Mouse (Mus musculus) midbrain, embryonic 10.5 days (tissue): ENCODE results near the gene Gm12394. TPM values are rescaled to one million over a fixed set of nuclear protein-coding genes. Genes with fewer than 3 reads are reported as not detected.
A peak's percentile ranks its signal among the peaks of the same experiment; 100 is the strongest.
"Not testable (repeated sequence)": the region's sequence is repeated elsewhere in the genome, so short reads cannot be mapped to it uniquely, and the experiment has no call there.

ENCODE experiments used
- DNase-seq: peaks from one replicate; pipeline ENCODE4 v3.0.0-alpha.2; 2017; ENCODE audit warnings: low spot score
- H3K27ac ChIP-seq: fragments of 300-500 bp; sonication (generic); replicated peaks from 2 replicates; pipeline ENCODE4 v1.5.1; 2016; ENCODE audit warnings: mild to moderate bottlenecking
- H3K27me3 ChIP-seq: fragments of 300-500 bp; sonication (generic); 2 replicates; pipeline ENCODE4 v1.6.1; 2016; ENCODE audit warnings: low read depth, mild to moderate bottlenecking; ENCODE audit not compliant: poor library complexity, severe bottlenecking
- H3K36me3 ChIP-seq: fragments of 300-500 bp; sonication (generic); 2 replicates; pipeline ENCODE4 v1.6.1; 2016; ENCODE audit warnings: mild to moderate bottlenecking, moderate library complexity
- H3K4me1 ChIP-seq: fragments of 300-500 bp; sonication (generic); 2 replicates; pipeline ENCODE4 v1.6.1; 2016
- H3K4me3 ChIP-seq: fragments of 300-500 bp; sonication (generic); 2 replicates; pipeline ENCODE4 v1.5.1; 2016; ENCODE audit warnings: mild to moderate bottlenecking, moderate library complexity
- H3K9me3 ChIP-seq: fragments of 300-500 bp; sonication (generic); replicated peaks from 2 replicates; pipeline ENCODE4 v1.6.1; 2016; ENCODE audit warnings: mild to moderate bottlenecking
- WGBS: fragments of 180-500 bp; shearing (Covaris S2); methylation state at CpG from one replicate; pipeline ENCODE4 v1.1.7; 2016; 5-methylcytosine and 5-hydroxymethylcytosine counted together
- polyA plus RNA-seq: library from polyadenylated mRNA; unstranded; fragments of >200 nt; fragmentation: Nextera tagmentation; extraction: Ambion mirVana; gene quantifications from 2 replicates; pipeline ENCODE4 v1.2.1, GENCODE M21; 2016

Gm12394 gene
- 0.38 and 0.73 TPM in 2 replicates for polyA plus RNA-seq

DNA sequence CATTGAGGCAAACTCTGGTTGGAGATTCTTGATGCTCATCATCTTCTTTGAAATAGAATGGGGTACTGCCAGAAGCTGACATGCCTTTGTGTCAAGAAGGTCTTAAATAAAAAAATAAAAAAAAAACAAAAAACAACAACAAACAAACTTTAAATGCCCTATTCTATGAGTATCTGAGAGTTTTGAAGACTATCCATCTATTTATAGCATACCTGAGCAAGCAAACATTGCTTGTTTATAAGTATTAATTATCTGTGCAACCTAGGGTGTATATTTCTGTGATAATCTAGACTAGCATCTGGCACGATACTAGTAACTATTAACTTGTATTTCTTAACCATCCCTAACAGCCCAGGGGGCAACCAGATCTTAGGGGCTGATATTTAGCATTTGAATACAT, at the start of gene Gm12394:
Gene Gm12394 (minus strand): TSS at position 101 of the 400 bp plus-strand sequence.
- H3K36me3 ChIP-seq, H3K4me1 ChIP-seq, H3K4me3 ChIP-seq, H3K27me3 ChIP-seq, H3K9me3 ChIP-seq, H3K27ac ChIP-seq, DNase-seq: not testable (repeated sequence)
- WGBS, result 82% methylated on average over 1 of the region's 1 CpGs

DNA sequence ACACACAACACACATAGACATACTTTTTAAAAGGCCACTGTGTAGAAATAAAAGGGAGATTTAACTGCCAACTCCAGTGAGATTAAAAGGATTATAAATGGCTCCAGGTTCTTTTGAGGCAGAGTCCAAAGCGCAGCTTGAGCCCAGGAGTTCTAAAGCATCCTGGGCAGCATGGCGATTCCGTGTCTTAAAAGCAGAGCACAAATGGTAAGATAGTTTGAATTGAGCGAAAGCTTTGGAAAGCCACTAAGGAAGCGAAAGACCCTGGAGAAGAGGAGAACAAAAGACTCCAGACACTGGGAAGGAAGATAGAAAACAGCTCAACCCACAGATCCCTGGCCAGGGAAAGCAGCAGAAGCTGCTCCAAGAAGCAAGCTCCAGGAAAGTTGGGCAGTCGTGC, 48.4 kb upstream of the Gm12394 start:
- Histone ChIP-seq H3K4me1 (peaks cover 6% of the 10 kb centered on the region; the same call in 1 of the 2 replicates), H3K36me3 (no peaks in the 10 kb centered on the region), H3K27me3 (no peaks in the 10 kb centered on the region), H3K4me3 (no peak overlapping the region), H3K27ac (peak overlapping the region; percentile 55), H3K9me3 (no peaks in the 10 kb centered on the region)
- 57% methylated on average over 6 of the region's 6 CpGs for WGBS
- DNase-seq, result no peak

- no peak for DNase-seq
- H3K36me3 ChIP-seq, result no peaks in the 10 kb centered on the region
- 89% methylated on average over 3 of the region's 3 CpGs for WGBS
- no peak overlapping the region for H3K4me3 ChIP-seq
- no peaks in the 10 kb centered on the region for H3K9me3 ChIP-seq
- no peaks in the 10 kb centered on the region for H3K27me3 ChIP-seq
- H3K27ac ChIP-seq, result peak overlapping the region; percentile 55; the same call in 1 of the 2 replicates
- peaks cover 6% of the 10 kb centered on the region; the same call in 1 of the 2 replicates for H3K4me1 ChIP-seq
Measured at GRCm38 (mm10) chr4:42904523-42904922, 48.0 kb upstream of the Gm12394 start.

- no peak for DNase-seq
- Histone ChIP-seq H3K4me3 (no peak overlapping the region), H3K27me3 (no peaks in the 10 kb centered on the region), H3K4me1 (peaks cover 10% of the 10 kb centered on the region), H3K9me3 (no peaks in the 10 kb centered on the region), H3K27ac (no peak overlapping the region), H3K36me3 (no peaks in the 10 kb centered on the region)
- 79% methylated on average over 1 of the region's 1 CpGs for WGBS
Measured at GRCm38 (mm10) chr4:42903942-42904341, 47.4 kb upstream of the Gm12394 start.

GRCm38 (mm10) chr4:42902730-42903129, 46.2 kb upstream of the Gm12394 start:
- no peak for DNase-seq
- Histone ChIP-seq H3K4me3 (no peak overlapping the region), H3K36me3 (no peaks in the 10 kb centered on the region), H3K27me3 (no peaks in the 10 kb centered on the region), H3K9me3 (no peaks in the 10 kb centered on the region), H3K4me1 (peaks cover 15% of the 10 kb centered on the region), H3K27ac (no peak overlapping the region)
- WGBS, result 89% methylated on average over 5 of the region's 5 CpGs

GRCm38 (mm10) chr4:42902174-42902573, 45.6 kb upstream of the Gm12394 start:
- H3K4me1 ChIP-seq, result peaks cover 15% of the 10 kb centered on the region
- DNase-seq, result no peak
- H3K4me3 ChIP-seq, result no peak overlapping the region
- H3K27ac ChIP-seq, result no peak overlapping the region
- 66% methylated on average over 9 of the region's 9 CpGs for WGBS
- no peaks in the 10 kb centered on the region for H3K27me3 ChIP-seq
- no peaks in the 10 kb centered on the region for H3K9me3 ChIP-seq
- H3K36me3 ChIP-seq, result no peaks in the 10 kb centered on the region

- DNase-seq, result no peak
- no peak overlapping the region for H3K27ac ChIP-seq
- H3K27me3 ChIP-seq, result no peaks in the 10 kb centered on the region
- H3K36me3 ChIP-seq, result no peaks in the 10 kb centered on the region
- peaks cover 15% of the 10 kb centered on the region for H3K4me1 ChIP-seq
- WGBS, result 70% methylated on average over 5 of the region's 5 CpGs
- no peak overlapping the region for H3K4me3 ChIP-seq
- H3K9me3 ChIP-seq, result no peaks in the 10 kb centered on the region
Measured at GRCm38 (mm10) chr4:42900878-42901277, 44.3 kb upstream of the Gm12394 start.

DNA sequence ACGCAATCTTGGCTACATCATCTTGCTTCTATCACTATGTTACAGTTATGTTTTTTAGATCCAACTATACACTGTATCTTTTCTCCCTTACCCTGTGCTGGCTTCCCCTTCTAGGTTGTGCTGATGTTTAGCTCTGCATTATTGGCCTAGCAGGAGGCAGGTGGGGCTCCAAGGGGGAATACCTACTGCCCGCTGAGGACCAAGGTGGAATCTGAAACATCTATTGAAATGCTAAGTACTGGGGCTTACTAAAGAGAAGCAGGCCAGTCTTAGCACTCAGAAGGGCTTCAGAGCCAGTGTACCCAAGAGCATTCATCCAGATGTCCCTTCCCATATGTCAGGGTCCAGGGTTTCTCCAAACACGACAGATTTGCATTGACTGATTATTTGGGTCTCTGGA, 42.3 kb upstream of the Gm12394 start:
- H3K9me3 ChIP-seq, result no peaks in the 10 kb centered on the region
- no peaks in the 10 kb centered on the region for H3K36me3 ChIP-seq
- H3K4me1 ChIP-seq, result peaks cover 11% of the 10 kb centered on the region
- no peak for DNase-seq
- no peaks in the 10 kb centered on the region for H3K27me3 ChIP-seq
- H3K4me3 ChIP-seq, result no peak overlapping the region
- 29% methylated on average over 3 of the region's 3 CpGs for WGBS
- no peak overlapping the region for H3K27ac ChIP-seq

DNA sequence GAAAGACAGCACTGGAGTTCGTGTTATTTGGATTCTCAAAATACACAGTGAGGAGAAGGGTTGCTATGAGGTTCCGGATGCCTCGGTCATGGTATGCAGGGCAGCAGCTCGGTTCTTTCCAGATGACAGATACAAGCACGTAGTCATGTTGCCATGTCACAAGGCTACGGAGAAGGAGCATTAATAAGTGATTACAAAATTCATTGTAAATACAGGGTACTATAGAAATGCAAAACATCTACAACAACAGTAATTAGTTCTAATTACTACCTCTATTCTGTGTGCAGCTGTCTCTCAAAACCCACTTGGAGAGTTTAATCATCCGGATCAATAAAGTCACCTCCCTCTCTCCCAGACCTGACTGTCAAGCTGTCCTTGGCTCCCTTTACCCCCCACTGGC, 38.5 kb upstream of the Gm12394 start:
- Histone ChIP-seq H3K36me3 (no peaks in the 10 kb centered on the region), H3K4me1 (peaks cover 11% of the 10 kb centered on the region), H3K27ac (no peak overlapping the region), H3K27me3 (no peaks in the 10 kb centered on the region), H3K9me3 (no peaks in the 10 kb centered on the region), H3K4me3 (no peak overlapping the region)
- WGBS, result 74% methylated on average over 7 of the region's 7 CpGs
- DNase-seq, result no peak

GRCm38 (mm10) chr4:42891176-42891575, 34.6 kb upstream of the Gm12394 start:
- 71% methylated on average over 7 of the region's 7 CpGs for WGBS

GRCm38 (mm10) chr4:42888806-42889205, 32.2 kb upstream of the Gm12394 start:
- no peak for DNase-seq

More at GRCm38 (mm10) chr4:42891176-42891575, 34.6 kb upstream of the Gm12394 start:
- no peak overlapping the region for H3K4me3 ChIP-seq
- no peak overlapping the region for H3K27ac ChIP-seq
- no peak for DNase-seq
- H3K4me1 ChIP-seq, result 0 out of 2 replicates have a peak, but pooled peaks cover 3% of the 10 kb centered on the region
- no peaks in the 10 kb centered on the region for H3K36me3 ChIP-seq
- no peaks in the 10 kb centered on the region for H3K27me3 ChIP-seq
- H3K9me3 ChIP-seq, result no peaks in the 10 kb centered on the region

DNA sequence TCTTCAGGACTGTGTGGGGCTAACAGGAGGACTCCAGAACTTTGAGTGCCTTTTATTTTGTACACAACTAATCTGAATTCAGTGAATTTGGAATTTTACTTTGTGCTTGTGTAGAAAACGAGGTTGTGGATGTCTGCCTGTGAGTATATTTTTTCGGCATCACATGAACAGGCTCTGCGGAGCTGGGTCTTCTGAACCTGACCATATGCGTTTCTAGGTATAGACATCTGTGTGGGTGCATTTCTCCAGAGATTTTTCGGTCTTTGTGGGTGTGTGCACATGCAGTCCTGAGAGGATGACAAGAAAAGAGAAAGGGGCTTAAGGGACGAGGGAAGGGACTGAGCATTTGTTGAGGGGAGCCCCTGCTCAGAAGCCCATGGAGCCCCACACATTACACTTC, 30.4 kb upstream of the Gm12394 start:
- DNase-seq, result no peak
- Histone ChIP-seq H3K27ac (no peak overlapping the region), H3K9me3 (no peaks in the 10 kb centered on the region), H3K27me3 (no peaks in the 10 kb centered on the region), H3K4me1 (no peaks in the 10 kb centered on the region), H3K36me3 (no peaks in the 10 kb centered on the region), H3K4me3 (no peak overlapping the region)
- WGBS, result 89% methylated on average over 6 of the region's 6 CpGs

More at GRCm38 (mm10) chr4:42888806-42889205, 32.2 kb upstream of the Gm12394 start:
- 93% methylated on average over 6 of the region's 6 CpGs for WGBS
- H3K36me3 ChIP-seq, result no peaks in the 10 kb centered on the region
- H3K4me3 ChIP-seq, result no peak overlapping the region
- no peaks in the 10 kb centered on the region for H3K9me3 ChIP-seq
- no peaks in the 10 kb centered on the region for H3K4me1 ChIP-seq
- H3K27ac ChIP-seq, result no peak overlapping the region
- H3K27me3 ChIP-seq, result no peaks in the 10 kb centered on the region

- Histone ChIP-seq H3K4me1 (no peaks in the 10 kb centered on the region), H3K27ac (no peak overlapping the region), H3K36me3 (no peaks in the 10 kb centered on the region), H3K4me3 (no peak overlapping the region), H3K9me3 (no peaks in the 10 kb centered on the region), H3K27me3 (no peaks in the 10 kb centered on the region)
- no peak for DNase-seq
- 63% methylated on average over 1 of the region's 1 CpGs for WGBS
Measured at GRCm38 (mm10) chr4:42880677-42880948, 24.0 kb upstream of the Gm12394 start.
